Comparison of ENCODE assay signal across 33 mouse cellular contexts in genomic region chr1:175701145-175701544, GRCm38 (mm10). TPM values are rescaled to one million over a fixed set of nuclear protein-coding genes. Genes with fewer than 3 reads are reported as not detected.
A peak's percentile ranks its signal among the peaks of the same experiment; 100 is the strongest.
DNase-seq lines count a peak whose midpoint lies in the region; ATAC-seq and TF ChIP-seq lines count a peak whose summit lies in the region.
"Had no signal": no experiment of that assay in that cellular context is flagged by ENCODE, and none has a peak within 500 bp of the region (broad histone marks: within the 10 kb centered on the region; RNA-seq: fewer than 3 reads in every experiment).

No protein-coding gene starts in this region.

- peak; percentile 67; the same call in 1 of the 2 replicates for ATAC-seq in stomach, embryonic 14.5 days (ENCODE audit: insufficient number of reproducible peaks, insufficient read depth, low FRiP score, low read depth)
- no peak; the same call in 1 of the 2 replicates for ATAC-seq in stomach, postnatal 0 days (ENCODE audit: low FRiP score, low TSS enrichment)
- peak; percentile 83 for ATAC-seq in intestine, embryonic 15.5 days
- peak; percentile 54; the same call in 1 of the 2 replicates for ATAC-seq in stomach, embryonic 15.5 days (ENCODE audit: insufficient read depth, low FRiP score, low read depth)
- no peak for ATAC-seq in megakaryocyte-erythroid progenitor cell, adult 5-6 weeks (replicated peaks; ENCODE audit: low FRiP score, low TSS enrichment, poor library complexity, severe bottlenecking)
- ATAC-seq: forebrain, embryonic 13.5 days; forebrain, embryonic 16.5 days had no signal

- H3K36me3 ChIP-seq in stomach, embryonic 14.5 days (ENCODE audit: control insufficient read depth, insufficient read depth, low read length): no peaks in the 10 kb centered on the region
- no peaks in the 10 kb centered on the region for H3K36me3 ChIP-seq in stomach, postnatal 0 days (ENCODE audit: control insufficient read depth, insufficient read depth, low read length)
- H3K36me3 ChIP-seq in intestine, embryonic 15.5 days: no peaks in the 10 kb centered on the region
- H3K36me3 ChIP-seq in stomach, embryonic 15.5 days: no peaks in the 10 kb centered on the region
- H3K36me3 ChIP-seq: forebrain, embryonic 10.5 days; G1E; hindbrain, embryonic 10.5 days; hindbrain, embryonic 13.5 days had no signal

- TF ChIP-seq CTCF in stomach, postnatal 0 days (IDR thresholded peaks at IDR 0.05; ENCODE audit: low read depth): no peak

- H3K4me2 ChIP-seq in stomach, embryonic 14.5 days (replicated peaks; ENCODE audit: low read depth, low read length): no peak overlapping the region
- H3K4me2 ChIP-seq in stomach, postnatal 0 days (replicated peaks; ENCODE audit: low read depth): no peak overlapping the region
- H3K4me2 ChIP-seq in intestine, embryonic 15.5 days (replicated peaks): no peak overlapping the region
- H3K4me2 ChIP-seq in stomach, embryonic 15.5 days: no peak overlapping the region
- H3K4me2 ChIP-seq: forebrain, embryonic 13.5 days; heart, embryonic 11.5 days; hindbrain, embryonic 13.5 days had no signal

- H3K9me3 ChIP-seq in stomach, embryonic 14.5 days (ENCODE audit: control insufficient read depth, low read depth, low read length): no peaks in the 10 kb centered on the region
- H3K9me3 ChIP-seq in stomach, postnatal 0 days (ENCODE audit: control insufficient read depth, low read length): no peaks in the 10 kb centered on the region
- no peaks in the 10 kb centered on the region for H3K9me3 ChIP-seq in intestine, embryonic 15.5 days
- H3K9me3 ChIP-seq in stomach, embryonic 15.5 days: no peaks in the 10 kb centered on the region
- H3K9me3 ChIP-seq: forebrain, embryonic 10.5 days; forebrain, embryonic 13.5 days; G1E; hindbrain, embryonic 10.5 days; hindbrain, embryonic 13.5 days had no signal

- H3K4me1 ChIP-seq in stomach, embryonic 14.5 days (ENCODE audit: control insufficient read depth, insufficient read depth, low read length): no peaks in the 10 kb centered on the region
- no peaks in the 10 kb centered on the region for H3K4me1 ChIP-seq in stomach, postnatal 0 days (replicated peaks; ENCODE audit: control insufficient read depth, insufficient read depth)
- no peaks in the 10 kb centered on the region for H3K4me1 ChIP-seq in intestine, embryonic 15.5 days (replicated peaks)
- no peaks in the 10 kb centered on the region for H3K4me1 ChIP-seq in stomach, embryonic 15.5 days
- H3K4me1 ChIP-seq: forebrain, embryonic 10.5 days; forebrain, embryonic 13.5 days; hindbrain, embryonic 10.5 days; hindbrain, embryonic 13.5 days had no signal

- DNase-seq in stomach, postnatal 0 days (ENCODE audit: low spot score): no peak
- no peak for DNase-seq in left cerebral cortex, postnatal 36 days (ENCODE audit: low spot score in 2 of 2)
- no peak for DNase-seq in kidney, postnatal 10 days
- DNase-seq: adrenal gland, postnatal 10 days; adrenal gland, postnatal 36 days; B cell, adult 2 months; cerebellum, adult 18-20 months; cerebellum, adult 9-10 months; cerebellum, postnatal 14 days; gastrocnemius, adult 2 months; gastrocnemius, postnatal 14 days; heart, adult 11 months had no signal

- no peaks in the 10 kb centered on the region for H3K27me3 ChIP-seq in stomach, embryonic 14.5 days (ENCODE audit: control insufficient read depth, insufficient read depth, low read length)
- H3K27me3 ChIP-seq in stomach, postnatal 0 days (ENCODE audit: control insufficient read depth, insufficient read depth, low read length): no peaks in the 10 kb centered on the region
- H3K27me3 ChIP-seq in intestine, embryonic 15.5 days (replicated peaks): no peaks in the 10 kb centered on the region
- H3K27me3 ChIP-seq in stomach, embryonic 15.5 days (replicated peaks): no peaks in the 10 kb centered on the region
- H3K27me3 ChIP-seq: CH12.LX; forebrain, embryonic 13.5 days; hindbrain, embryonic 13.5 days had no signal

- 61% methylated on average over 4 of the region's 4 CpGs for WGBS in stomach, embryonic 14.5 days
- 53% methylated on average over 4 of the region's 4 CpGs for WGBS in stomach, postnatal 0 days
- 37% methylated on average over 4 of the region's 4 CpGs for WGBS in intestine, embryonic 15.5 days
- 59% methylated on average over 4 of the region's 4 CpGs for WGBS in stomach, embryonic 15.5 days

- TF ChIP-seq EP300 in stomach, postnatal 0 days (optimal IDR thresholded peaks at IDR 0.05): no peak

- no peak overlapping the region for H3K27ac ChIP-seq in stomach, embryonic 14.5 days (ENCODE audit: low read length)
- no peak overlapping the region for H3K27ac ChIP-seq in stomach, postnatal 0 days (replicated peaks)
- H3K27ac ChIP-seq in intestine, embryonic 15.5 days: no peak overlapping the region
- no peak overlapping the region for H3K27ac ChIP-seq in stomach, embryonic 15.5 days
- H3K27ac ChIP-seq: forebrain, embryonic 10.5 days; forebrain, embryonic 13.5 days; gastrocnemius, adult 2 months; hindbrain, embryonic 10.5 days; hindbrain, embryonic 13.5 days had no signal

- intact Hi-C loops in left cerebral cortex, postnatal 36 days (cut with DNase I): no loop called here

- no peak overlapping the region for H3K4me3 ChIP-seq in stomach, embryonic 14.5 days (ENCODE audit: low read depth, low read length)
- no peak overlapping the region for H3K4me3 ChIP-seq in stomach, postnatal 0 days (ENCODE audit: low read depth, low read length)
- H3K4me3 ChIP-seq in intestine, embryonic 15.5 days (replicated peaks): no peak overlapping the region
- H3K4me3 ChIP-seq in stomach, embryonic 15.5 days (replicated peaks): no peak overlapping the region
- H3K4me3 ChIP-seq: forebrain, embryonic 10.5 days; forebrain, embryonic 13.5 days; gastrocnemius, adult 2 months; hindbrain, embryonic 10.5 days; hindbrain, embryonic 13.5 days had no signal

- H3K9ac ChIP-seq in stomach, embryonic 14.5 days (replicated peaks; ENCODE audit: low read depth, low read length): no peak overlapping the region
- H3K9ac ChIP-seq in stomach, postnatal 0 days (ENCODE audit: low read length): no peak overlapping the region
- H3K9ac ChIP-seq in intestine, embryonic 15.5 days: no peak overlapping the region
- H3K9ac ChIP-seq in stomach, embryonic 15.5 days: no peak overlapping the region
- H3K9ac ChIP-seq: forebrain, embryonic 13.5 days; hindbrain, embryonic 13.5 days had no signal

RNA-seq across cellular contexts. Expression of gene Wdr64, which starts 2.8 kb away (rescaled TPM):
- polyA plus RNA-seq in stomach, embryonic 14.5 days (2014; fragmentation: Nextera tagmentation; extraction: Ambion mirVana): not detected in 2 replicates
- polyA plus RNA-seq in stomach, postnatal 0 days (2015; fragmentation: Nextera tagmentation; extraction: Ambion mirVana): not detected in 2 replicates
- polyA plus RNA-seq in intestine, embryonic 15.5 days (2015; fragmentation: Nextera tagmentation; extraction: Ambion mirVana): not detected in 2 replicates
- polyA plus RNA-seq in stomach, embryonic 15.5 days (2015; fragmentation: Nextera tagmentation; extraction: Ambion mirVana): not detected in 2 replicates
- not detected for total RNA-seq in left cerebral cortex, postnatal 36 days (2021)
- total RNA-seq in megakaryocyte-erythroid progenitor cell, adult 5-6 weeks (2014; fragmentation: Nextera tagmentation): not detected in 2 replicates
- not detected in 2 replicates for total RNA-seq in megakaryocyte-erythroid progenitor cell, adult 5-6 weeks (2017)
- total RNA-seq: adrenal gland, adult 18-20 months; adrenal gland, postnatal 10 days; adrenal gland, postnatal 36 days; CH12.LX; gastrocnemius, adult 2 months; gastrocnemius, postnatal 14 days; gastrocnemius, postnatal 4 days; heart, adult 8-10 months; heart, postnatal 25 days had no signal
- polyA plus RNA-seq: embryonic facial prominence, embryonic 11.5 days; embryonic facial prominence, embryonic 14.5 days; forebrain, embryonic 10.5 days; forebrain, embryonic 13.5 days; forebrain, embryonic 16.5 days; G1E; heart, embryonic 11.5 days; heart, embryonic 14.5 days; heart, postnatal 0 days; hindbrain, embryonic 10.5 days; hindbrain, embryonic 13.5 days; Patski had no signal

RNA-seq across cellular contexts. Expression of gene Chml, which starts 8.4 kb away (rescaled TPM):
- polyA plus RNA-seq in stomach, embryonic 14.5 days (2014; fragmentation: Nextera tagmentation; extraction: Ambion mirVana): 5.3 and 5.8 TPM in 2 replicates
- polyA plus RNA-seq in stomach, postnatal 0 days (2015; fragmentation: Nextera tagmentation; extraction: Ambion mirVana): 1.0 and 1.5 TPM in 2 replicates
- polyA plus RNA-seq in intestine, embryonic 15.5 days (2015; fragmentation: Nextera tagmentation; extraction: Ambion mirVana): 2.4 and 2.6 TPM in 2 replicates
- polyA plus RNA-seq in stomach, embryonic 15.5 days (2015; fragmentation: Nextera tagmentation; extraction: Ambion mirVana): 3.2 and 3.3 TPM in 2 replicates
- 10 to 100 TPM in 1 of 2 experiments, 1 to 10 TPM in 1; 10.0 to 10.4 TPM for total RNA-seq in left cerebral cortex, postnatal 36 days (2021)
- 7.0 and 12.6 TPM in 2 replicates for total RNA-seq in megakaryocyte-erythroid progenitor cell, adult 5-6 weeks (2014; fragmentation: Nextera tagmentation)
- total RNA-seq in megakaryocyte-erythroid progenitor cell, adult 5-6 weeks (2017): 12.5 and 15.8 TPM in 2 replicates

RNA-seq across cellular contexts. Expression of gene Opn3, which starts 8.6 kb away (rescaled TPM):
- polyA plus RNA-seq in stomach, embryonic 14.5 days (2014; fragmentation: Nextera tagmentation; extraction: Ambion mirVana): 7.4 and 12.6 TPM in 2 replicates
- polyA plus RNA-seq in stomach, postnatal 0 days (2015; fragmentation: Nextera tagmentation; extraction: Ambion mirVana): 2.4 and 3.3 TPM in 2 replicates
- polyA plus RNA-seq in intestine, embryonic 15.5 days (2015; fragmentation: Nextera tagmentation; extraction: Ambion mirVana): 6.5 and 7.1 TPM in 2 replicates
- 8.3 and 8.5 TPM in 2 replicates for polyA plus RNA-seq in stomach, embryonic 15.5 days (2015; fragmentation: Nextera tagmentation; extraction: Ambion mirVana)
- total RNA-seq in left cerebral cortex, postnatal 36 days (2021): 1 to 10 TPM; 5.9 to 8.2 TPM
- total RNA-seq in megakaryocyte-erythroid progenitor cell, adult 5-6 weeks (2014; fragmentation: Nextera tagmentation): 0.72 TPM in 1 of 2 replicates, not detected in the other
- 0.23 and 1.1 TPM in 2 replicates for total RNA-seq in megakaryocyte-erythroid progenitor cell, adult 5-6 weeks (2017)

Comparison
In these comparisons a context has a peak if more than half of its experiments do, and no peak if none do; other contexts are left out.
1. ATAC-seq: peak in stomach, embryonic 14.5 days (single experiment), intestine, embryonic 15.5 days (single experiment) and stomach, embryonic 15.5 days (single experiment); none in stomach, postnatal 0 days (single experiment) and megakaryocyte-erythroid progenitor cell, adult 5-6 weeks (single experiment).